Mouse (Mus musculus) erythroid progenitor cell, adult 5-6 weeks (primary cell): ENCODE measurements around the gene Otos. TPM values are rescaled to one million over a fixed set of nuclear protein-coding genes. Genes with fewer than 3 reads are reported as not detected.

ENCODE experiments used
- ATAC-seq: replicated peaks from 2 replicates; pipeline ENCODE4 v1.8.0; 2016; ENCODE audit warnings: moderate number of reproducible peaks, mild to moderate bottlenecking, moderate TSS enrichment, inconsistent platforms; ENCODE audit not compliant: poor library complexity, low FRiP score, severe bottlenecking
- total RNA-seq, 2 experiments: library from RNA; stranded (forward) in 1 of 2; stranded (reverse) in 1 of 2; fragments of 150-400 nt in 1 of 2; fragments of 186-747, 209-891 nt in 1 of 2; gene quantifications; 2 replicates each; pipeline versions ENCODE4 v1.2.3 to v1.2.4; 2015 to 2017; ENCODE audit warnings: low replicate concordance in 2 of 2

The Otos gene
- total RNA-seq (2015; ENCODE audit: low replicate concordance), result not detected in 2 replicates
- total RNA-seq (2017; ENCODE audit: low replicate concordance), result not detected in 2 replicates

- 0 out of 2 replicates have a peak, but pooled peaks have one; percentile 48 for ATAC-seq
Observed at GRCm38 (mm10) chr1:92648673-92649072, at the start of gene Otos. Gene Otos, minus strand, starts transcription at chr1:92648841.

DNA sequence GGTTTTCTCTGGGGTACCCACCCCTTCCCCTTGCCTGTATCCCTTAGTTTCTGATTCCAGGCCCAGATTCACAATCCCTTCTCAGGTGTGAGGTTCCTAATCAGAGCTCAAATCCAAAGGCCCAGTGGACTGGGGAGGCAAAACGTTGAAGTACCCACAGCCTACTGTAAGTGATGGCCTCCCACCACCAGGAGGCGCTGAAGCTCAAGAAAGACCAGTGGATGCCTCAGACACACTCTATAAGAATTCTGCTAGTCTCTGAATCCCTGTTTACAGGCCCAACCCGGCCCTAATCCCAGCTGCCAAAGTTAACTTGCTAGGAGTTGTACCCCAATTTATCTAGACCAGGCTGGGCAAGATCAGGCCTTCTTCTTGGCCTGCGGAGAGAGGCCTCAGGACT is 48.2 kb upstream of the Otos start:
- no peak for ATAC-seq

GRCm38 (mm10) chr1:92695751-92696150 is 47.1 kb upstream of the Otos start:
- no peak for ATAC-seq

GRCm38 (mm10) chr1:92691166-92691844 is 42.7 kb upstream of the Otos start:
- ATAC-seq, result no peak

GRCm38 (mm10) chr1:92686994-92687393 is 38.4 kb upstream of the Otos start:
- ATAC-seq, result no peak

- no peak for ATAC-seq
Observed at GRCm38 (mm10) chr1:92683151-92683550, 34.5 kb upstream of the Otos start.

- ATAC-seq, result no peak
Observed at GRCm38 (mm10) chr1:92680668-92681603, 32.3 kb upstream of the Otos start.

DNA sequence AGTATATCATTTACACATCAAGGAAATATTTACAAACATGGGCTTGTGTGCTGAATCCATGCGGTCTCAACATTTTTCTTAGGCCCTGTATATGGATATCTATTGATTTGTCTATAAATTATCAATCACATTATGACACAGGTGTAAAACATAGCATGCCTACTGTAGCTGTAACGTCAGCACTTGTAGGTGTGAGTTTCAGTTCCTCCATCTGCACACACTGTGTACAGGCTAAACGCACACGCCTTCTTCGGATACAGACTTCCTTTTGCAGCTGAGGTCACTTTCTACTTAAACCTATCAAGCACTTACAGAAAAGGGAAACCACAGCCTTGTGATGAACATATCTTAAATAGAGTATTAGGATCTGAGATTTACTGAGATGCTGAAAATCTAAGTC is 30.1 kb upstream of the Otos start:
- no peak for ATAC-seq

- ATAC-seq, result no peak
Observed at GRCm38 (mm10) chr1:92676676-92676975, 28.0 kb upstream of the Otos start.

DNA sequence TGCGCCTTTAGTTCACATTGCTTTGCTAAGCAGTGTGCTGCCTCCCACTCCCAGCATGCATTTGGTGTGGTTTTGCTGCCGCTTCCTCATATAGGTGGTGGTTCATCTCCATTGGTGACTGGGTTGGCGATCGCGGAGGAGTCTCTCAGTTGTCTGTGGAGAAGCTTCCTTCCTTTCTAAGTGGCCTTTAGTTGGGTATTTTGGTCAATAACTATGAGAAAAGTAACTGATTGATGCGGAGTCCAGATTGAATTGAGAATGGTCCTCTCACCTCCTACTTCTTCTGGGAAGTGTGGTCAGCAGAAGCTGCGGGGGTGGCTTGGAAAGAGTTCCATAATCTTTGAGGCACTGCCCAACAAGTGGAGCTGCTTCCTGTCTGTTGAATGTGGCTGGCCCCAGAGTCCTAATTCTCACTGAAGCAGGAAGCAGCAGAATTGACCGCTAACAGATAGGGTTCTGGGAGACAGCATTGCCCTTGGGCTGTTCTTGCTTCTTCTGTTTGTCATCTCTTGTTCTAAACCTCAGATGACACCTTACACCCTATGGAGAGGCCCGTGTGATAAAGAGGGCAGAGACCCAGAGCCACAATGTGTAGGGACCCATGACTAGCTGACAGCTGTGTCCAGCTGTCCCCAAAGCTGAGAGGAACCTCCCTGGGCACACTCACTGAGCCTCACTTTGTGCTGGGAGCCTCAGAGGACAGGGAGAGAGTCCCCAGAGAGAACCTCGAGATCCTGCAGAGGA is 27.5 kb upstream of the Otos start:
- no peak for ATAC-seq

- ATAC-seq, result no peak
Observed at GRCm38 (mm10) chr1:92673258-92673782, 24.7 kb upstream of the Otos start.

- no peak for ATAC-seq
Observed at GRCm38 (mm10) chr1:92671326-92671725, 22.7 kb upstream of the Otos start.

- ATAC-seq, result no peak
Observed at GRCm38 (mm10) chr1:92669430-92669829, 20.8 kb upstream of the Otos start.

DNA sequence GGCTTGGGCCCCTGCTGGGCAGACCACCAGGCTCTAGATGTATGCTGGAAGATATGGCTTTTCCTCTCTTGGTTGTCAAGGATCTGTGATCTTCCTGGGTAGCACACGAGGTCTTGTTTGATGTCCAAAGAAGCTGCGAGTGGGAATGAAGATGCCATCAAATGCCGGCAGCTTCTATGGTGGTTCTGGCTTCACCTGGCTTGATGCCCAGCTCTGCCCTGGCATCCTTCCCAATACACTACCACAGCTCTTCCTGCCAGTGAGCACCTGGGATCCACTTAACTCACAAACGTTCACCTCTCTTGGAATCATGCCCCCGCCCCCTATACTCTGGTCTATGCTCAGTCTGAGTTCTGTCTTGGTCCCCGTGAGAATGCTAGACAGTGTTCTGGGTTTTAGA is 18.5 kb upstream of the Otos start:
- no peak for ATAC-seq

- ATAC-seq, result no peak
Observed at GRCm38 (mm10) chr1:92659392-92659791, 10.8 kb upstream of the Otos start.

- no peak for ATAC-seq
Observed at GRCm38 (mm10) chr1:92657025-92657820, 8.6 kb upstream of the Otos start.

DNA sequence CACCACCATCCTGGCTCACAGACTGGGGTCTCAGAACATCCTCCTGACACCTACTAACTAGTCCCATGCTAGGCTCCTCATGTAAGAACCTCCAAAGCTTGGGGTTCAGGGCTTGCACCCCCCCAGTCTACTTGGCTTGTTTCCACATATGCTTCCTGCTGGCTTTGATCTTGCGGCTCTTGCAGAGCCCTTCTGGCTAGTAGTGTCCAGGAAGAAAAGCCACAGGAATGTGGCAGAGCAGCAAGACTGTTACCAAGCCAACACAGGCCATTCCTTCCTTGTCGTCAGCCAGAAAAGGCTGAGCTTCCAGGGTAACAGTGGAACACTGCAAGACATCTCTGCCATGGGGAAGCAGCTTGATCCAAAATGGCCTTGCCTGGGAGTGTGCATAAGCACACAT is 6.0 kb upstream of the Otos start:
- ATAC-seq, result no peak; the same call in 1 of the 2 replicates

GRCm38 (mm10) chr1:92653179-92653578 is 4.5 kb upstream of the Otos start:
- no peak for ATAC-seq

DNA sequence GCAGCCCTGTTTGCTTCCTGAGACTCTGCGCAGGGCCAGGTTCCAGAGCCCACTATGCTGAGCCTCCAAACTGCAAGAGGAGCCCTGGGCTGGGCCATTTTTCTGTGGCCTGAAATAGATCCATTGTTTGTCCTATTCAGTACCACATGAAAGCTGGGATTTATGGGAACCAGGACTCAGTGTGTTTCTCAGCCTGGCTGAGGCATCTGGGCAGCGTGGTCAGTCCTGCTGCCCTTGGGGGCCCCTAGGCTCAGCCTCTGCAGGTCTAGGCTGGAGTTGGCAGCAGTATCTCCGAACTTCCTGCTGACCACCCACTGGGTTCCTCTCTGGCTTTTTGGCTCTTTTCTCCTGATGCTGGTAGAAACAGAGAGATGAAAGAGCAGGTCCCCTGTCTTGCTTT is 2.8 kb upstream of the Otos start:
- ATAC-seq, result no peak
